Mouse (Mus musculus): ENCODE data around the gene 2210010C04Rik. TPM values are rescaled to one million over a fixed set of nuclear protein-coding genes. Genes with fewer than 3 reads are reported as not detected.
A peak's percentile ranks its signal among the peaks of the same experiment; 100 is the strongest.

The 2210010C04Rik gene
- not detected in 2 replicates for polyA plus RNA-seq (2014; fragmentation: Nextera tagmentation; extraction: Ambion mirVana)

DNA sequence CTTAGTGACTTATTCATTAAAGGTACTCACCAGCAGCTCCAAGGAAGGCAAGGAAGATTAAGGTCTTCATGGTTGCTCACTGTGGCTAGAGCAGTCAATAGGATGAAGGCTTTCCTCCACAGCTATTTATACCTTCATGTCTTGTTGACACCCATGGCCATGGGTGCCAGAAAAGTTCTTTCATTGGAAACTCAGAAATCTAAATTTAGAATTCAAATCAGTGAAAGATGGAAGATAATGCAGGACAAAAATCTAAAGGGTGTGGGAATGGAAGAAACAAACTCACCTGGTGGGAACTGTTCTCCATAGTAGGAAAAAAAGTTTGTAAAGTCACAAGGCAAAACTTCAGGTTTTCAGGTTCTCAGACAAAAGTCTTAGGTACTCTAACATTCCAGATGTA lies at the start of gene 2210010C04Rik:
TSS of gene 2210010C04Rik (minus strand) at position 101 of the 400 bp plus-strand sequence.
- H3K4me2 ChIP-seq (ENCODE audit: low read depth, low read length) = no peak within 1 kb of the TSS
- H3K9ac ChIP-seq (replicated peaks; ENCODE audit: low read depth, low read length) = no peak within 1 kb of the TSS
- H3K36me3 ChIP-seq (ENCODE audit: control insufficient read depth, insufficient read depth, low read length) = no peaks in the 10 kb centered on the region
- H3K27me3 ChIP-seq (ENCODE audit: control insufficient read depth, insufficient read depth, low read length) = no peaks in the 10 kb centered on the region
- H3K9me3 ChIP-seq (ENCODE audit: control insufficient read depth, low read length) = no peaks in the 10 kb centered on the region
- H3K4me1 ChIP-seq (ENCODE audit: control insufficient read depth, insufficient read depth, low read length) = no peaks in the 10 kb centered on the region
- H3K27ac ChIP-seq (ENCODE audit: low read depth, low read length) = no peak within 1 kb of the TSS
- H3K4me3 ChIP-seq (ENCODE audit: low read depth, low read length) = no peak within 1 kb of the TSS
- no peak for ATAC-seq (ENCODE audit: low read depth)

DNA sequence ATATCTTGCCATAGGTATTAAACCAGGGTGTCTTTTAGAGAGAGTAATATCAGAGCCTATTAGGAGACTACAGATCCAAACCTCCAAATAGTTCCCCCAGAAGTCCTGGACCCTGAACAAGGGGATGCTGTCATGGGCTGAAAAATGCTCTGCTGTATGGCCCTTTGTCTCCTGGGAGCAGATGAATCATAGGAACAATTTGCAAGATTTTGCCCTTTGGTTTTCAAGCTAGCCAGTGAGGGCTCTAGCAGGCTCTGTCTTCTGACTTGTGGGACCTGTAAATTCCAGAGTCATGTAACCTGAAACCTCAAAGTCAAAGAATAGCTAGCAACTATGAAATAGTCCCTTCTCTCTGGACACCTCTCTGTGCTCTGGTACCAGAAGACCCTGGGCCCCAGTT lies 44.8 kb upstream of the 2210010C04Rik start:
- H3K9me3 ChIP-seq (ENCODE audit: control insufficient read depth, low read length) = no peaks in the 10 kb centered on the region
- H3K27ac ChIP-seq (ENCODE audit: low read depth, low read length) = no peak overlapping the region
- no peaks in the 10 kb centered on the region for H3K27me3 ChIP-seq (ENCODE audit: control insufficient read depth, insufficient read depth, low read length)
- H3K36me3 ChIP-seq (ENCODE audit: control insufficient read depth, insufficient read depth, low read length) = no peaks in the 10 kb centered on the region
- no peak overlapping the region for H3K9ac ChIP-seq (replicated peaks; ENCODE audit: low read depth, low read length)
- no peak for ATAC-seq (ENCODE audit: low read depth)
- H3K4me2 ChIP-seq (ENCODE audit: low read depth, low read length) = no peak overlapping the region
- no peak overlapping the region for H3K4me3 ChIP-seq (ENCODE audit: low read depth, low read length)
- H3K4me1 ChIP-seq (ENCODE audit: control insufficient read depth, insufficient read depth, low read length) = no peaks in the 10 kb centered on the region

DNA sequence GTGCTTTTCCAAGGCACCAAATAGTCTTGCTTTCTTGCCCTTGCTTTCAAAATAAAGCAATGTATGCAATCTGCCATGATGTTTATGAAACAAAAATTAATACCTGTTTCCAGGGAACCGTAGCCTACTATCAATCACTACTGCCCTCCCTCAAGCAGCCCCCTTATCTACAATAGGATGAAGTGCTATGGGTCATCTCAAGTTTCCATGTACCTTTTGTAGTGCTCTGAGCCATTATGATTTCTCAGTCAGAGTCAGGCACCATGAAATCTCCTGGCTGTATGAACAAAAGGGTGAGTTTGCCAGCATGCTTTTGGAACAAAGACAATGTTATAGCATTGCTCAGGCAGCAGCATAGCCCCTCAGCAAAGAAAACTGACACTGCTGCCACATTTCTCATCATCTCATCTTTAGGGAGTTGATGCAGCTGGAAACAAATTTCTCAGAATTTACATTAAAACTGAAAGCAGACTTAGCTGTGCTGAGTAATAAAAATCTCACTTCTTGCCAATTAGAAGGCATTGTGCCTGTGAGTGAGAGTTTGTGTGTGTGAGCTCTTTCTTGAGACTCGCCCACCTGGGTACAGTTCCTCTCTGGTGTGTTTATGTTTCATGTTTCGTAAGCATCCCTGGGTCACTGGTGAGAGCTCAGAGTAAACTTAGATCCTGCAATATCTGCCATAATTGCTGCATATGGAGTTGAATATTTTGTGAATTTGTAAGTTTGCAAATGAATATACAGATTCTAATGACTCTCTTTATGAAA lies 43.4 kb upstream of the 2210010C04Rik start:
- H3K4me3 ChIP-seq (ENCODE audit: low read depth, low read length) = no peak overlapping the region
- no peaks in the 10 kb centered on the region for H3K4me1 ChIP-seq (ENCODE audit: control insufficient read depth, insufficient read depth, low read length)
- whole genome bisulfite sequencing = 44% methylated on average over 3 of the region's 3 CpGs
- H3K9me3 ChIP-seq (ENCODE audit: control insufficient read depth, low read length) = no peaks in the 10 kb centered on the region
- no peak overlapping the region for H3K27ac ChIP-seq (ENCODE audit: low read depth, low read length)
- ATAC-seq (ENCODE audit: low read depth) = peak; percentile 16; the same call in 1 of the 2 replicates
- H3K4me2 ChIP-seq (ENCODE audit: low read depth, low read length) = no peak overlapping the region
- H3K9ac ChIP-seq (replicated peaks; ENCODE audit: low read depth, low read length) = no peak overlapping the region
- no peaks in the 10 kb centered on the region for H3K27me3 ChIP-seq (ENCODE audit: control insufficient read depth, insufficient read depth, low read length)
- no peaks in the 10 kb centered on the region for H3K36me3 ChIP-seq (ENCODE audit: control insufficient read depth, insufficient read depth, low read length)

DNA sequence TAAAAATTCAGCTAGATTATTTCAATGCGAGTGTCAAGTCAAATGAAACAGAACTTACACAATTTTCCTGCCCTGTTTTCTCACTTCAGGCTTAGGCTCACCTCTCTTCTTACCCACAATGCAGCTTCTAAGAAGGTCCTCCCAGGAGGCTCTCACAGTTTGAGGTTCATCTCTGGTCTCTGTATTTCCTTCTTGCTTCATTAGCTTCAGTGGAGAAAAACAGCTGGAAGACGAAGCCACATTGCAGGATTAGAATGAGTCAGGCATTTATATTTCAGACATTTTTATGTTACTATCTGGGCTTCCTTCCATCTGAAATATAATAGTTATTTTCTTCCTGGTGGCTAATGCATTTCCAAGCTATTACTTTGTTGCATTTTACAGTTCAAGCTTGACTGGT lies 40.4 kb upstream of the 2210010C04Rik start:
- Histone ChIP-seq H3K4me2 (ENCODE audit: low read depth, low read length) (no peak overlapping the region), H3K9ac (replicated peaks; ENCODE audit: low read depth, low read length) (no peak overlapping the region), H3K36me3 (ENCODE audit: control insufficient read depth, insufficient read depth, low read length) (no peaks in the 10 kb centered on the region), H3K27me3 (ENCODE audit: control insufficient read depth, insufficient read depth, low read length) (no peaks in the 10 kb centered on the region), H3K4me3 (ENCODE audit: low read depth, low read length) (no peak overlapping the region), H3K9me3 (ENCODE audit: control insufficient read depth, low read length) (no peaks in the 10 kb centered on the region), H3K27ac (ENCODE audit: low read depth, low read length) (no peak overlapping the region), H3K4me1 (ENCODE audit: control insufficient read depth, insufficient read depth, low read length) (no peaks in the 10 kb centered on the region)
- no peak for ATAC-seq (ENCODE audit: low read depth)
- 68% methylated on average over 2 of the region's 2 CpGs for WGBS

DNA sequence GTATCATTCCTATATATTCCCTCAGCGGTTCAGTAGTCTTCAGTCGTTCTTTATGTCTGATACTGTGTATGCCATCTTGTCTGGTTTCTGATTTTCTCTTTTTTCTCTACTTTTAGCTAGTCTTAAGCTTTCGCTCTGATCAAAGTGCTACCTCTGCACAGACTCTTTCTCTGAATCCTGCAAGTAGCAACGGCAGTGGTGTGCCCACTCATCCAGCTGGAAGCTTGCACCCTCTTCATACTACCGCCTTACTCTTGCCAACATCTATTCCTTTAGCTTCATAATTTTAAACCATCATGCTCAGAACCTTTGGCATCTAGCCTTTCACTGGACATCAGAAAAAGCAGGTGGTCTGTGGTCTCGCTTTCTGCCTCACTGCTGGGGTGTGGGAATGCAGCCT lies 28.0 kb upstream of the 2210010C04Rik start:
- WGBS = 95% methylated on average over 6 of the region's 6 CpGs

DNA sequence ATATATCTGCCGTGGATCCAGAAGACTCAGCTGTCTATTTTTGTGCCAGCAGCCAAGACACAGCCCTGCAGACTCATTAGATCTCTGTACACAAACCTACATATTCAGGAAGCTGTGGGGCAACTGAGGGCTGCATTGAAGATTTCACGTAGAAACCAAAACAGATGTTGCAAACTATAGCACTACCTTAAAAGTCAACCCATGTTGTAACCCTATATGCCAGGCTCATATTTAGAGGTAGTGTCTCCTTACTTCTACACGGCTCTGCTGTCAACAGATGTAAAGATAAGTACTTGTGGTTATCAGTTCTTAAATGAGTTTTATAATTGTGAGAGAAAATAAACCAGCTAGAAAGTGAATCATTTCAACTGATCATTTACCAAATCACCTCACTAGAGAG lies 27.4 kb upstream of the 2210010C04Rik start:
- Histone ChIP-seq H3K27me3 (ENCODE audit: control insufficient read depth, insufficient read depth, low read length) (no peaks in the 10 kb centered on the region), H3K9ac (replicated peaks; ENCODE audit: low read depth, low read length) (no peak overlapping the region), H3K4me1 (ENCODE audit: control insufficient read depth, insufficient read depth, low read length) (no peaks in the 10 kb centered on the region), H3K9me3 (ENCODE audit: control insufficient read depth, low read length) (no peaks in the 10 kb centered on the region), H3K4me2 (ENCODE audit: low read depth, low read length) (no peak overlapping the region), H3K27ac (ENCODE audit: low read depth, low read length) (no peak overlapping the region), H3K4me3 (ENCODE audit: low read depth, low read length) (no peak overlapping the region), H3K36me3 (ENCODE audit: control insufficient read depth, insufficient read depth, low read length) (no peaks in the 10 kb centered on the region)
- 78% methylated on average over 3 of the region's 3 CpGs for WGBS
- no peak for ATAC-seq (ENCODE audit: low read depth)

More for the DNA sequence above, 28.0 kb upstream of the 2210010C04Rik start:
- Histone ChIP-seq H3K4me2 (ENCODE audit: low read depth, low read length) (no peak overlapping the region), H3K9ac (replicated peaks; ENCODE audit: low read depth, low read length) (no peak overlapping the region), H3K9me3 (ENCODE audit: control insufficient read depth, low read length) (no peaks in the 10 kb centered on the region), H3K4me3 (ENCODE audit: low read depth, low read length) (no peak overlapping the region), H3K27me3 (ENCODE audit: control insufficient read depth, insufficient read depth, low read length) (no peaks in the 10 kb centered on the region), H3K27ac (ENCODE audit: low read depth, low read length) (no peak overlapping the region), H3K36me3 (ENCODE audit: control insufficient read depth, insufficient read depth, low read length) (no peaks in the 10 kb centered on the region), H3K4me1 (ENCODE audit: control insufficient read depth, insufficient read depth, low read length) (no peaks in the 10 kb centered on the region)
- no peak for ATAC-seq (ENCODE audit: low read depth)

DNA sequence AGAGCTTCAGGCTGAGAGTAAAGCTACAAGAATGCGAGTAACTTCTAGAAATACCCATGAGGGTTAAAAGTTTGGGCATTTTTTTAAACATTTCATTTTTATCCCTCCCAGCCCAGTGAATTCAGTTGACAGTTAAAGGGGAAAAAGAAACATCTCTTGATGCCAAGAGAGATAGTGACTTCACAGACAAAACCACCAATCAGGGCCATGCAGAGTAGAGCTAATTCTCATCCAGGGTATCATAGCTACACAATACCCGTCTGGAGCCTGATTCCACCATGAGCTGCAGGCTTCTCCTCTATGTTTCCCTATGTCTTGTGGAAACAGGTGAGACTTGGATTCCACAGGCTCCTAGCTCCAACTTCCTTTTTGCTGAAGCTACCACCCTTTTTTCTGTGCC lies 26.8 kb upstream of the 2210010C04Rik start:
- Histone ChIP-seq H3K36me3 (ENCODE audit: control insufficient read depth, insufficient read depth, low read length) (no peaks in the 10 kb centered on the region), H3K9me3 (ENCODE audit: control insufficient read depth, low read length) (no peaks in the 10 kb centered on the region), H3K4me1 (ENCODE audit: control insufficient read depth, insufficient read depth, low read length) (no peaks in the 10 kb centered on the region), H3K4me2 (ENCODE audit: low read depth, low read length) (no peak overlapping the region), H3K27ac (ENCODE audit: low read depth, low read length) (no peak overlapping the region), H3K27me3 (ENCODE audit: control insufficient read depth, insufficient read depth, low read length) (no peaks in the 10 kb centered on the region), H3K4me3 (ENCODE audit: low read depth, low read length) (no peak overlapping the region), H3K9ac (replicated peaks; ENCODE audit: low read depth, low read length) (no peak overlapping the region)
- no peak for ATAC-seq (ENCODE audit: low read depth)
- 87% methylated on average over 2 of the region's 2 CpGs for WGBS

DNA sequence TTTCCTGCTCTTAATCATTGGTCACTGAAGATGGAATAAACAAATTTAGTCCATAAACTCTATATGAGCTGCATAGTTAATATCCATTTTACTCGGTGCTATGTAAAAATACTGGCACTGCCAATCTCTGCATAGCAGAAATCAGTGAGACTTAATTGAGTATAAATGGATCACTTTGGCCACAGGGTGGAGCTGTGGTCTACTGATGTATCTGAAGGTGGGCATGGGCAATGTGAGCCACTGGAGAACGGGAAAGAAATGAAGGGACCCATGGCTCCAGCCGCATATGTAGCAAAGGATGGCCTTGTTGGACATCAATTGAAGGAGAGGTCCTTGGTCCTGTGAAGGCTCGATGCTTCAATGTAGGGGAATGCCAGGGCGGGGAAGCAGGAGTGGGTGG lies 25.8 kb upstream of the 2210010C04Rik start:
- H3K36me3 ChIP-seq (ENCODE audit: control insufficient read depth, insufficient read depth, low read length) = no peaks in the 10 kb centered on the region
- H3K27me3 ChIP-seq (ENCODE audit: control insufficient read depth, insufficient read depth, low read length) = no peaks in the 10 kb centered on the region
- ATAC-seq (ENCODE audit: low read depth) = no peak
- H3K9me3 ChIP-seq (ENCODE audit: control insufficient read depth, low read length) = no peaks in the 10 kb centered on the region
- no peak overlapping the region for H3K9ac ChIP-seq (replicated peaks; ENCODE audit: low read depth, low read length)
- no peak overlapping the region for H3K4me3 ChIP-seq (ENCODE audit: low read depth, low read length)
- no peak overlapping the region for H3K4me2 ChIP-seq (ENCODE audit: low read depth, low read length)
- 72% methylated on average over 5 of the region's 5 CpGs for WGBS
- no peaks in the 10 kb centered on the region for H3K4me1 ChIP-seq (ENCODE audit: control insufficient read depth, insufficient read depth, low read length)
- H3K27ac ChIP-seq (ENCODE audit: low read depth, low read length) = no peak overlapping the region

DNA sequence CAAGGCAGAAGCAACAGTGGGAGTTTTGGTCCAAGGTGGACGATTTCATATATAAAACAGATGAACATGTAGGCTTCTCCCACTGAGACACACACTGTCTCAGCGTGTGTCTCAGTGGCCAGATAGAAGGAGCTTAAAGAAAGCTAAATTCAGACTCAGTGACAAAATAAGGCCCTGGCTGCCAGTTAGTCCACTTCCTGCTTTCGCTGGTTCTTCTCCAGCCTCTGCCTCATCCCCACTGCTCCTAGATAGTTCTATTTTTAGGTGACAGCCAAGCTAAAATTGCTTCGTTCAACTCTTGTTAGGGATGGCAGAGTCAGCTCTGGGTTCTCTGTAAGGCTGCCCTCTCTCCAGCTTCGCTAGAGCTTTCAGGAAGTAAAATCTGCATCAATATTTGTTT lies 22.3 kb upstream of the 2210010C04Rik start:
- H3K9ac ChIP-seq (replicated peaks; ENCODE audit: low read depth, low read length) = no peak overlapping the region
- no peaks in the 10 kb centered on the region for H3K36me3 ChIP-seq (ENCODE audit: control insufficient read depth, insufficient read depth, low read length)
- no peak overlapping the region for H3K27ac ChIP-seq (ENCODE audit: low read depth, low read length)
- no peaks in the 10 kb centered on the region for H3K9me3 ChIP-seq (ENCODE audit: control insufficient read depth, low read length)
- H3K27me3 ChIP-seq (ENCODE audit: control insufficient read depth, insufficient read depth, low read length) = no peaks in the 10 kb centered on the region
- ATAC-seq (ENCODE audit: low read depth) = no peak
- no peak overlapping the region for H3K4me2 ChIP-seq (ENCODE audit: low read depth, low read length)
- no peak overlapping the region for H3K4me3 ChIP-seq (ENCODE audit: low read depth, low read length)
- H3K4me1 ChIP-seq (ENCODE audit: control insufficient read depth, insufficient read depth, low read length) = no peaks in the 10 kb centered on the region
- 80% methylated on average over 5 of the region's 5 CpGs for WGBS

All from neural tube, embryonic 14.5 days (tissue).